Mouse (Mus musculus): ENCODE measurements around the gene Hils1.

Hils1 gene

GRCm38 (mm10) chr11:94967419-94967818 lies at the start of gene Hils1:
TSS of gene Hils1 (plus strand) at chr11:94967593.
- no peak for DNase-seq (ENCODE audit: low spot score)

GRCm38 (mm10) chr11:94917717-94918116 lies 49.7 kb upstream of the Hils1 start:
- DNase-seq (ENCODE audit: low spot score), result no peak

- no peak for DNase-seq (ENCODE audit: low spot score)
These were observed 46.4 kb upstream of the Hils1 start for GRCm38 (mm10) chr11:94920996-94921401.

- no peak for DNase-seq (ENCODE audit: low spot score)
These were observed 42.4 kb upstream of the Hils1 start for GRCm38 (mm10) chr11:94924977-94925376.

GRCm38 (mm10) chr11:94926431-94926830 lies 41.0 kb upstream of the Hils1 start:
- DNase-seq (ENCODE audit: low spot score), result no peak

- no peak for DNase-seq (ENCODE audit: low spot score)
These were observed 39.6 kb upstream of the Hils1 start for GRCm38 (mm10) chr11:94927771-94928291.

- peak; percentile 78 for DNase-seq (ENCODE audit: low spot score)
These were observed 38.6 kb upstream of the Hils1 start for GRCm38 (mm10) chr11:94928820-94929219.

- no peak for DNase-seq (ENCODE audit: low spot score)
These were observed 37.8 kb upstream of the Hils1 start for GRCm38 (mm10) chr11:94929599-94929998.

- no peak for DNase-seq (ENCODE audit: low spot score)
These were observed 37.2 kb upstream of the Hils1 start for GRCm38 (mm10) chr11:94930151-94930550.

GRCm38 (mm10) chr11:94933584-94933983 lies 33.8 kb upstream of the Hils1 start:
- no peak for DNase-seq (ENCODE audit: low spot score)

- no peak for DNase-seq (ENCODE audit: low spot score)
These were observed 32.9 kb upstream of the Hils1 start for GRCm38 (mm10) chr11:94934526-94934925.

- DNase-seq (ENCODE audit: low spot score), result peak; percentile 54
These were observed 31.3 kb upstream of the Hils1 start, which contains the start of gene Col1a1 for GRCm38 (mm10) chr11:94936045-94936444. TSS of gene Col1a1 (plus strand) at chr11:94936224.

- no peak for DNase-seq (ENCODE audit: low spot score)
These were observed 30.5 kb upstream of the Hils1 start for GRCm38 (mm10) chr11:94936851-94937295.

GRCm38 (mm10) chr11:94937335-94937781 lies 30.0 kb upstream of the Hils1 start:
- DNase-seq (ENCODE audit: low spot score), result no peak

GRCm38 (mm10) chr11:94937787-94938186 lies 29.6 kb upstream of the Hils1 start:
- DNase-seq (ENCODE audit: low spot score), result no peak

GRCm38 (mm10) chr11:94938296-94938695 lies 29.1 kb upstream of the Hils1 start:
- no peak for DNase-seq (ENCODE audit: low spot score)

GRCm38 (mm10) chr11:94939280-94939679 lies 28.1 kb upstream of the Hils1 start:
- no peak for DNase-seq (ENCODE audit: low spot score)

- no peak for DNase-seq (ENCODE audit: low spot score)
These were observed 26.3 kb upstream of the Hils1 start for GRCm38 (mm10) chr11:94941121-94941520.

- DNase-seq (ENCODE audit: low spot score), result no peak
These were observed 25.6 kb upstream of the Hils1 start for GRCm38 (mm10) chr11:94941776-94942175.

GRCm38 (mm10) chr11:94942282-94943023 lies 24.9 kb upstream of the Hils1 start:
- no peak for DNase-seq (ENCODE audit: low spot score)

GRCm38 (mm10) chr11:94943054-94943453 lies 24.3 kb upstream of the Hils1 start:
- DNase-seq (ENCODE audit: low spot score), result no peak

- no peak for DNase-seq (ENCODE audit: low spot score)
These were observed 23.1 kb upstream of the Hils1 start for GRCm38 (mm10) chr11:94944295-94944694.

- DNase-seq (ENCODE audit: low spot score), result no peak
These were observed 22.2 kb upstream of the Hils1 start for GRCm38 (mm10) chr11:94945236-94945635.

- no peak for DNase-seq (ENCODE audit: low spot score)
These were observed 15.2 kb upstream of the Hils1 start for GRCm38 (mm10) chr11:94952169-94952568.
